Mouse (Mus musculus) right cerebral cortex, postnatal 14 days (tissue): ENCODE measurements around the gene Krtap29-1.

ENCODE experiments used
- DNase-seq: peaks from one replicate; pipeline ENCODE4 v3.0.0; 2022

Gene Krtap29-1

GRCm38 (mm10) chr11:99978953-99979352, at the start of gene Krtap29-1:
Gene Krtap29-1 (minus strand): TSS chr11:99979053.
- DNase-seq, result no peak

DNA sequence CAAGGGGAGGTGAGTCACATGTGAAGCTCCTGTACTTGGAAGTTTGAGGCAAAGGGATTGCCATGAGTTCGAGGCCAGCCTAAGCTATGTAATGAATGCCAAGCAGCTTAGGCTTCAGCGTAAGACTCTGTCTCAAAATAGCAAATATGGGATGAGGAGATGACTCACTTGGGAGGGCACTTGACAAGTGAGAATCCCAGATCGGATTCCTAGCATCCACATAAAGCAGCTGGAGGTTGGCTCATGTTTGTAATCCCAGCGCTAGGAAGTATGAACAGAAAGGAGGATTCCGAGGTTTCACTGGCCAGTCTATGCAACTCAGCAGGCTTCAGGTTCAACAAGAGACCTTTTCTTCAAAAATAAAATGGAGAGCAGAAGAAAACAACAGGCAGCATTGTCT, 42.6 kb upstream of the Krtap29-1 start:
- DNase-seq, result no peak

DNA sequence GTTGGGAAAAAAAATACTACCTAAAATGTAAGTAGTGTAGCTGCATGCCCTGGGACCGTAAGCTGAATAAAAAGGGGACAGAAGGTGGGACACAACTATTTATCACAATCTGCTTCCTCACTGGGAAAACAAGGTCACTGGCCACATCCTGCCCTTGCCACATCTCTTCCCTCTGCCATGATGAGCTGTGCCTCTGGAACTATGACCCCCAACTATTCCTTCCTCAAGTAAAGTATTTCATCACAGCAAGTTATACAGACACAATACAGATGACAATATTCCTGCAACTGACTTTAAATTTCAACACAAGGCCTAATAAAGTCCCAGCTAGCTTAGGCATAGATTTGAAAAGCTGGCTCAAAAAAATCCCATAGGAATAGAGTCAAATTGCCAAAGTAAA, 40.6 kb upstream of the Krtap29-1 start:
- no peak for DNase-seq

- DNase-seq, result no peak
Measured at GRCm38 (mm10) chr11:100016112-100016511, 37.3 kb upstream of the Krtap29-1 start, which contains the start of gene Krt33a. Gene Krt33a (minus strand): TSS chr11:100016212.

GRCm38 (mm10) chr11:100013691-100014171, 34.9 kb upstream of the Krtap29-1 start:
- DNase-seq, result no peak

DNA sequence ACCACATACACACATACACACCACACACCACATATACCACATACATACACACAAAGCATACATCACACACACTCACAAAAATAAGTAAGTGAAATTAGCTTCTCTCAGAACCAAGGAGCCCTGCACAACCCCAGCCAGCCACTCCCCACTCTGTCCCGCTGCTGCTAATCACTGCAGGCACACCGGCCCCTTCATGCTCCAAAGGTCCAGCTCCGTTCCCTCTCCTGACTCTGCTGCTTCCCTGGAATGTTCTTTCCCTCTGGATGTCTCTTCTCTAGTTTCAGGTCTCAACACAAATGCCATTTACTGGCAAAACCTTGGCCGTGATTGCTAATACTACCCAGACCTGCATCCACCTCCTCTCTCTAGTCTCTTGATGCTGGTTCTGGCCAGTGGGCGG, 31.8 kb upstream of the Krtap29-1 start:
- DNase-seq, result no peak

GRCm38 (mm10) chr11:100008336-100008735, 29.5 kb upstream of the Krtap29-1 start:
- no peak for DNase-seq

DNA sequence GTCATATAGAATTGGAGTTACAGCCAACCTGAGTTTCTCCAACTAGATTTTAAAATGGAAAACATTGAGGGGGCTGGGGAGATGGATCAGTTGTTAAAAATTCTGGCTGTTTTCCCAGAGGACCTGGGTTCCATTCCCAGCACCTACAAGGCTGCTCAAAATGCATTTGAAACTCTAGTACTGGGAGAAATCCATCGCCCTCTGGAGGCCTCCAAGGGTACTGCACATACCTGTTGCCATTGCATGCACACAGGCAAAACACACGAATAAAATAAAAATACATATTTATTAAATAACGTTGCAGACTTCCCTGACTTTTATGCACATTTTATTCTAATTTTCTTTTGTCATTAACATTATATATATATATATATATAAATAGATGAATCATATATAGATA, 27.8 kb upstream of the Krtap29-1 start:
- no peak for DNase-seq

GRCm38 (mm10) chr11:100005905-100006304, 27.1 kb upstream of the Krtap29-1 start:
- no peak for DNase-seq

- DNase-seq, result peak; percentile 68
Measured at GRCm38 (mm10) chr11:100004846-100005245, 26.0 kb upstream of the Krtap29-1 start.

DNA sequence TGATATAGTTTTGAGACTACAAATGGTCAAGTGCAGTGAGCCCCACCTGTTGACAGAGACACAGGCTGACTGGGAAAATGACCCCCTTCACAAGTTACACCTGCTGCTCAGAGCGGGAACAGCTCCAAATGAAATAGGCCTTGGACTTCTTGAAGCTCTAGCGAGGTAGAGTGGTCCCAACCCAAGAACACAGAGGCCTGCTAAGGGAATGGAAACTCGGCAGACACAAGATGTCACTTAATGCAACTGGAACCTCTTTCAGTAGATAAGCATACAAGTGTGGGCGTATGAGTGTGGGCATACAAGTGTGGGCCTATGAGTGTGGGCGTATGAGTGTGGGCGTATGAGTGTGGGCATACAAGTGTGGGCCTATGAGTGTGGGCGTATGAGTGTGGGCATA, 20.2 kb upstream of the Krtap29-1 start:
- DNase-seq, result no peak

GRCm38 (mm10) chr11:99994384-99994661, 15.5 kb upstream of the Krtap29-1 start:
- DNase-seq, result no peak

DNA sequence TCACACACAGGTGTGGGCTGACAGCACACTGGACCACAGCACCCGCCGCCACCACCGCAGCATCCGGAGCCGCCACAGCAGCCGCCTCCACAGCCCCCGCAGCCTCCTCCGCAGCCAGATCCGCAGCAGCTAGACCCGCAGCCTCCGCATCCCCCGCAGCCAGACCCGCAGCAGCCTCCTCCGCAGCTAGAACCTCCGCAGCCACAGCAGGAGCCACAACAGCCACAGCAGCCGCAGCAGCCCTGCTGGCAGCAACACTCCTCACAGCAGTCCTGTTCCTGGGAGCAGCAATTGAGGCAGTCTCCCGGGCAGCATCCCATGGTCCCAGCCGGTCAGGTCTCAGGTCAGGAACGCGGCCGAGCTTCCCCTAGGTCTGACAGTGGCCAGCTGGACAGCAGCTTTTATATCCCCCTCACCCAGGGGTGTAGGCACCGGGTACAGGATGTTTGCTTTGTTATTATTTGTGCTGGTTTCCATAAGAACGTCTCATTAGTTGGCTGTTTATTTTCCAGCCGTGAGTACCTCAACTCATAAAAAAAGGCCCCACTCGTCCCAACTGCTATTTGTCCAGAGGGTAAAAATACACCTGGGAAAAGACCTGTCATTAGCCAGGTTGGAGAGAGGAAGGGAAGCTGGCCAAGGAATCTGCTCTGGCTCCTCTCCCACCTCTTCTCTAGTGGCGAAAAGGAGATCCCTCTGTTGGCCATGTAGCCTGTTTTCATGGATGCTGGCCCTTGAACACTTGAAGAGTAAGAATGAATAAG, 14.9 kb upstream of the Krtap29-1 start, which contains the start of gene Krtap17-1:
Gene Krtap17-1, minus strand, starts transcription at position 375 of the 764 bp plus-strand sequence.
- DNase-seq, result no peak

- DNase-seq, result no peak
Measured at GRCm38 (mm10) chr11:99990571-99990970, 11.7 kb upstream of the Krtap29-1 start.

DNA sequence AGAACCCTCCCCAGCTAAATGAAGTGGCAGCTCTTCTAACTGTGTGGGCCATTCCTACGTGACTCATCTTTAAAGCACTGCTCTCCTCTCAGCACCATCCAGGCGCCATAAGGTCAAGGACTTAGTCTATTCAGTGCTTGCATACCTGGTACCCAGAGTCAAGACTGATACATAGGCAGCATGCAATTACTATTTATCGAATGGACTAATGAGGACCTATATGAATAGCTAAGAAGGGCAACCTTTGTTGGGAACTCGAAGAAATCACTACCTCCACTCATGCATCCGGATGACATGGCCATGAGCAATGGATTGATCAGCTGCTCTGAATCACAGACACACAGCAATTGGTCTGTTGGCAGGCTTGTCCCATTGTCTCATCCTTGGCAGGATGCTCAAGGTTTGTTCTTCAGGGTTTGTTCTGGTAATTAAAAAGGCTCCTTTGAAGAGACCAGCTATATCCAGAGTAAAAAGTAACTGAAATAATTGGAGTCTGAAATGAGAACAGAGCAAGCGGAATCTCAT, 11.1 kb upstream of the Krtap29-1 start:
- DNase-seq, result no peak

DNA sequence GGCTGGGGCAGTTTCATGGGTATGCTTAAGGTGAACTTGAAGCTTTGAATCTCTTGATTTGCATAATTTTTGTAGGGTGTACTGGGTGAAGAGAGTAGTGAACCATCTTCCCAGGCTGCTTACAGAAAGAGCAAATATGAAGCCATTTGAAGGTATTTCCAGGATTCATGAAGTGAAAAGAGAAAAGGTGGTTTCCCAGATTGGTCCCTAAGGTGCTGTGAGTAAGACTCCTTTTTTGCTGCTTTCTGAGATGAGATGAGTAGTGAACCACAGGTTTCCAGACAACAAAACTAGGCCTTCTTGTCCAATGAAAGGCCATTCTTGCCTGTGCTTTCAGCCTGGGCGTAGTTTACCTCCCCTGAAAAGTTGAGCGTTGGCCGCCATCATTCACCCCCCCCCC, 9.7 kb upstream of the Krtap29-1 start:
- DNase-seq, result no peak

DNA sequence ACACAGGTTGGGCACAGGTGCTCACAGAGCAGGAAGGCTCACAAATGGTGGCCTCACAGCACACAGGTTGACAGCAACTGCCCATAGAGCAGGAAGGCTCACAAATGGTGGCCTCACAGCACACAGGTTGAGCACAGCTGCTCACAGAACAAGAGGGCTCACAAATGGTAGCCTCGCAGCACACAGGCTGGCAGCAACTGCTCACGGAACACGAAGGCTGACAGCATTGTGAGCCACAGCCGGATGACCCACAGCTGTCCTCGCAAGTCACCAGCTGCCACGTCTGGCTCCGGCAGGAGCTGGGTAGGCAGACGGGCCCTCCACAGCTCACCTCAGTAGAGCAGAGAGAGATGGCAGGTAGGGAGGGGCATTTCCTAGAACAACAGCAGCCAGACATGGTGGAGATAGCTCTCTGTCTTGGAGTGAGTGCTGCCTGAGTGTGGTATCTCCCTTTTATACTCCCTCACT, 7.4 kb upstream of the Krtap29-1 start, which contains the start of gene Krtap16-1:
Gene Krtap16-1, minus strand, starts transcription at position 418 of the 468 bp plus-strand sequence.
- DNase-seq, result no peak

DNA sequence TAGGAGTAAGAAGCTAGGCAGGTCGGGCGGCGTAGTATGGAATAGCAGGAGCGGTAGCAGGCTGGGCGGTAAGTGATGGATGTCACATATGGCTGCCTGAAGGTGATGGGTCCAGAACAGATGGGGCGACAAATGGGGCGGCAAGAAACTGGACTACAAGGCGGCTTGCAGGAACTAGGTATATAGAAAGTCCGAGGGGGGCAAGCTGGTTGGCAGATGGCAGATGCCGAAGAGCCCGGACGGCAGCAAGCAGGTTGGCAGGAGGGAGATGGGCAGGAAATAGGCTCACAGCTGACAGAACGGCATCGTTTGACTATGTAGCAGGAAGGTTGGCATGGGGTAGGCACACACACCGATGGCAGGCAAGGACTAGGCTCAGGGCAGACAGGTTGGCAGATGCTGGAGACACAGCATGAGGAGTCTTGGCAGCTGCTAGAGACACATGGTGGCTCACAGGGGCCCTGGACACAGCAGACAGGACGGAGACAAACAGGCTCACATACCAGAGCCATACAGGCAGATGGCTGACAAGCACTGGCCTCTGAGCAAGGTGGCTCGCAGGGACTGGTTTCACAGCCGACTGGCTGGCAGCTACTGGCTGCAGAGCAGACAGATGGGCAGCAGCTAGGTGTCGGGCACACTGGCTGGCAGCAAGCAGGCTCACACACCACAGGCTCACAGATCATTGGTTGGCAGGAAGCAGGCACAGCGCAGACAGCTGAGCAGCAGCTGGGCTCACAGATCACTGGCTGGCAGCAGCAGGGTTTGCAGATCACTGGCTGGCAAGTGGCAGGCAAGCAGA, 6.6 kb upstream of the Krtap29-1 start:
- DNase-seq, result peak; percentile 49

GRCm38 (mm10) chr11:99983442-99983841, 4.6 kb upstream of the Krtap29-1 start:
- no peak for DNase-seq

- no peak for DNase-seq
Measured at GRCm38 (mm10) chr11:99982731-99983130, 3.9 kb upstream of the Krtap29-1 start.

GRCm38 (mm10) chr11:99965961-99966360, 12.9 kb downstream of the Krtap29-1 start:
- DNase-seq, result no peak

DNA sequence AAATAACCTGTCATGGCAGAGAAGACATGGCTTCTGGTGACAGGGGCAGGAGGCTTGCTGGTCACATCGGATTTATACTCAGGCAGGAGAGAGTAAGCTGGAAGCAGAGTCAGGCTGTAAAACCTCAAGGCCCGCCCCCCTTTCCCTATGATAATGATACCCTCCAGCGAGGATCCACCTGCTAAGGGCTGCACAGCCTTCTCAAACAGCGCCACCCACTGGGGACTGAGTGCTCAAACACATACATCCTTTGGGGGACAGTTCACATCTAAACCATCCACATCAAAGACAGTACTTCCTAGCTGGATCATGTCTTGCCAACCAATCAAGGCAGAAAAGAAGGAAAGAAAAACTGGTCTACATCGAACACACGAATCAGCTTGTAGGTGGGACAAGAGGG, 14.6 kb downstream of the Krtap29-1 start:
- no peak for DNase-seq

GRCm38 (mm10) chr11:99948175-99948574, 30.7 kb downstream of the Krtap29-1 start, which contains the start of gene Krtap9-5:
Gene Krtap9-5 (plus strand): TSS chr11:99948475.
- no peak for DNase-seq
